Mouse (Mus musculus) left cerebral cortex, adult 2 months (tissue): ENCODE results near the gene Slc24a3. TPM values are rescaled to one million over a fixed set of nuclear protein-coding genes. Genes with fewer than 3 reads are reported as not detected.

ENCODE experiments used
- DNase-seq, 2 experiments: peaks; one replicate each; pipeline ENCODE4 v3.0.0; 2021 to 2022; ENCODE audit warnings: low spot score in 2 of 2, mixed read lengths in 1 of 2; ENCODE audit errors: extremely low spot score in 1 of 2
- H3K27ac ChIP-seq: fragments of 200-600 bp; 2 replicates; pipeline ENCODE4 v1.8.1; 2022
- H3K4me3 ChIP-seq: fragments of 200-600 bp; 2 replicates; pipeline ENCODE4 v1.8.1; 2022
- CTCF ChIP-seq: fragments of 200-600 bp; IDR thresholded peaks from 2 replicates; pipeline ENCODE4 v1.8.1; 2022; ENCODE audit warnings: antibody characterized with exemption, mild to moderate bottlenecking, moderate library complexity
- intact Hi-C: fragments of 180-260 bp; cut with DNase I; formaldehyde crosslinking; loops from one replicate; pipeline ENCODE4 v1.15.1; 2025
- total RNA-seq, 2 experiments: library from RNA; stranded (reverse); gene quantifications; 2 replicates each; pipeline ENCODE4 v1.2.3; 2021

Slc24a3 gene
- total RNA-seq, 2 experiments from 2014 or later = 108 to 113 TPM

DNA sequence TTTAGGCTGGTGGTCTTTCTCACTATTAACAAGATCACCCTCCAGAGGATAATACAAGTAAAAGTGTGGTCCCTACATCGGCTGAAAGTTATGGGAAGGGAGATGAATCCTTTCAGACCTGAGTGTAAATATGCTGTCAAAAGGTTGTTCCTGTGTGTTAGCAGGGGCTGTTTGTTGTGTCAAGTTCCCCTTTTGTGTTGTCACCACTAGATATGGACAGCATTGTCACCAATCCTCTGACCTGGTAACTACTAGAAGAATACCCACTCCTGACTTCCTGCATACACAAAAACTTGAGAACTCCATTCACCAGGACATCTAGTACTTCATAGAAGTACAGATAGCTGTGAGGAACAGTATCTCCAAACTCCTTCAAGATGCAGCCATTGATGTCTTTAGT, 93.0 kb downstream of the Slc24a3 start:
- Histone ChIP-seq H3K4me3 (no peak overlapping the region), H3K27ac (no peak overlapping the region)
- DNase-seq = no peak
- TF ChIP-seq CTCF = no peak
- intact Hi-C loops = no loop called here

DNA sequence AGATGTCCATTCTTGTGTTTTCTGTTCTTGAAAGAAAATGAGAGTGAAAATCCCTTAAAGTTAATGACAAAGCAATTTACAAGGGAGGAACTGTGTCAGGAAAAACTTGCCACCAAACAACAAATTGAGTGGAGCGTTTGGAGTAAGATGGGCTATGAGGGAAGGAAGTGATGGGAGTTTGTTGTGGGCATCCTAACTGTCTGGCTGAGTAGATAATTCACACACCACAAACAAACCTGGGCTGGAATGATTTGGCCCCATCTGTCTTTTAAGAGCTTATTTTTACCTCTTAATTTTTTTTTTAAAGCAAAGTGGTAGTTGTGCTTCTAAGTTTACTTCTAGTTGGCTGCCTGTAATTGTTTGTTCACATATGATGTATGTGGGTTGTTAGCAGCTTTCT, 94.6 kb downstream of the Slc24a3 start:
- Histone ChIP-seq H3K4me3 (no peak overlapping the region), H3K27ac (no peak overlapping the region)
- TF ChIP-seq CTCF = no peak
- intact Hi-C loops = no loop called here
- DNase-seq = no peak

GRCm38 (mm10) chr2:145266723-145267122, 99.2 kb downstream of the Slc24a3 start:
- DNase-seq = no peak
- Histone ChIP-seq H3K4me3 (no peak overlapping the region), H3K27ac (no peak overlapping the region)
- intact Hi-C loops = no loop called here
- TF ChIP-seq CTCF = no peak

DNA sequence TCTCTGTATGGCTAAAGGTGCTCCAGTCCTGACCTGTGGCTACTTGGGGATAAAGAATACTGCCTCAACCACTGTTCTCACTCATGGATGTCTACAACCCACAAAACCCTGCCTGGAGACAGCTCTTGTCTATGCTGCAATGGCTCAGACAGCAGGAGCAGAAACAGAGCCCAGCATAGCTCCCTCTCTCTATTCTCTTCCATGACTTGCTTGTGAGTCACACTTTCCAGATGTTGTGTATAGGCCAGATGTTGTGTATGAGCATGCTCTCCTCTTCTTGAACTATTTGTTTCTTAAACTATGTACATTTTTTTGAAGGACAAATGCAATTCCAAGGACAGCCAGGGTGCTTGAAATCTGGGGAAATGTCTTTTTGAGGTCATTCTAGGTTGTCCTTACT, 101.4 kb downstream of the Slc24a3 start:
- TF ChIP-seq CTCF = no peak
- no peak for DNase-seq
- Histone ChIP-seq H3K27ac (no peak overlapping the region), H3K4me3 (no peak overlapping the region)
- intact Hi-C loops = no loop called here

DNA sequence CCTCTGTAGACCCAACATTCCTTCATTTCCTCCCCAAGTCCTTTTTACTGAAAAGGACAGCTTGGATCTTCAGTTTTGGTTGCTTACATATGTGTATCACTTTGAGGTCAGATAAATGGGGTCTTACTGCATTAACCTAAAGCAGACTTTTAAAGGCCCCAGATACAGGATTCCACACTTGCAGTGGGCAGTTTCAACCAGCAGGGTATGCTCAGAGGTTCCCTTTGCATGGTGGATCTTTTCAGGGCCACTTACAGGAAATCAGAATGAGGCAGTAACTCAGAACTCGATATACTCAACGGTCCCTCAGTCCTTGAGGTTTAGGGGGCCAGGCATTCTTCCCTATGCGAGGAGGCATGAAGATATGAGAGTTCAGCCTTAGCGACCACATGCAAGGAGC, 101.9 kb downstream of the Slc24a3 start:
- DNase-seq = no peak
- Histone ChIP-seq H3K27ac (no peak overlapping the region), H3K4me3 (no peak overlapping the region)
- intact Hi-C loops = no loop called here
- TF ChIP-seq CTCF = peak; percentile 28

GRCm38 (mm10) chr2:145274016-145274677, 106.6 kb downstream of the Slc24a3 start:
- Histone ChIP-seq H3K4me3 (no peak overlapping the region), H3K27ac (no peak overlapping the region)
- no peak for TF ChIP-seq CTCF
- intact Hi-C loops = no loop called here
- no peak for DNase-seq

- no peak overlapping the region for H3K27ac ChIP-seq
- TF ChIP-seq CTCF = no peak
- intact Hi-C loops = no loop called here
- no peak for DNase-seq
- H3K4me3 ChIP-seq = no peak overlapping the region
These were observed 111.8 kb downstream of the Slc24a3 start for GRCm38 (mm10) chr2:145279336-145279735.

DNA sequence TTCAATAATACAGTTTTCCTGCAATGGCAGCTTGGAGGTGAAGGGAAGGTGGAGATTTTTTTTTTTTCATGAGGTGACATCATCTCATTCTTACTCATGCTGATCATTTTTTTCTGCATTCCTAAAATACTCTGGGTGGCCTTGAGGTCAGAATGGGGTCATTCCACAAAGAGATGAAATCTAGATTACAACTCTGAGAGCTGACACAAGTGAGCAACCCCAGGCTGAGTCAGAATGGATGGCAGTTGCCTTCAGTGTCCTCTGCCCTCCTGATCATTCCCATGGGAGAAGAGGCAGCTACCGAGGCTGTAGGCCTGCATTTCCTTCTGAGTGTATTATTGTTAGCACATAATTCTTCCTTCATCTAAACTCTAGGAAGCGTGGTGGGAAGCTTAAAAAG, 116.2 kb downstream of the Slc24a3 start:
- H3K27ac ChIP-seq = no peak overlapping the region
- intact Hi-C loops = no loop called here
- DNase-seq = no peak
- no peak overlapping the region for H3K4me3 ChIP-seq
- TF ChIP-seq CTCF = no peak

GRCm38 (mm10) chr2:145288501-145288900, 120.9 kb downstream of the Slc24a3 start:
- TF ChIP-seq CTCF = no peak
- no peak for DNase-seq
- no peak overlapping the region for H3K4me3 ChIP-seq
- intact Hi-C loops = no loop called here
- no peak overlapping the region for H3K27ac ChIP-seq

- H3K4me3 ChIP-seq = no peak overlapping the region
- DNase-seq = no peak
- intact Hi-C loops = loop anchor here (2.0 to 10.0 kb wide), 3 partner anchors 123 to 657 kb away; no protein-coding TSS in a partner anchor
- TF ChIP-seq CTCF = peak; percentile 64
- no peak overlapping the region for H3K27ac ChIP-seq
These were observed 123.9 kb downstream of the Slc24a3 start for GRCm38 (mm10) chr2:145291473-145291872.

GRCm38 (mm10) chr2:145292196-145292595, 124.6 kb downstream of the Slc24a3 start:
- Histone ChIP-seq H3K4me3 (no peak overlapping the region), H3K27ac (no peak overlapping the region)
- no peak for DNase-seq
- TF ChIP-seq CTCF = no peak
- intact Hi-C loops = loop anchor here (10.0 kb wide), 1 partner anchor 657 kb away; no protein-coding TSS in a partner anchor

DNA sequence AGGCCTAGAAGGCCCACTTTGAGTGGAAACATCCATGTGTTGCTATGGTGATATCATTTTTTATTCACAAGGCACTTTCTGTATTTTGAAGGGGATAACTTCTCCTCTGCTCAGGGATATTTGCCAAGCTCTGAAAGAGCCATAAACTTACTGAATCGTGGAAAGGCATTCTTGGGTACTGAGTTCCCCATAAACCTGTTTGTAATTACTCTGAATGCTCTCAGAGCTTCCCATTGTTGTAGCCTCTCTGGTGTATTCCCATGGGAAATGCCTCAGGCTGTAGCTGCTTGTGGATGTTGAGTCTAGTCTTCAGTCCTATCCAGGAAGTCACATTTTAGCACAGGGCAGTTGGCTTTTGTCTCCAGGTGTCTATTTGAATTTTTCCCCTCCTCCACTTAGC, 125.3 kb downstream of the Slc24a3 start:
- H3K27ac ChIP-seq = no peak overlapping the region
- TF ChIP-seq CTCF = no peak
- DNase-seq = no peak
- H3K4me3 ChIP-seq = no peak overlapping the region
- intact Hi-C loops = loop anchor here (10.0 kb wide), 1 partner anchor 658 kb away; no protein-coding TSS in a partner anchor

DNA sequence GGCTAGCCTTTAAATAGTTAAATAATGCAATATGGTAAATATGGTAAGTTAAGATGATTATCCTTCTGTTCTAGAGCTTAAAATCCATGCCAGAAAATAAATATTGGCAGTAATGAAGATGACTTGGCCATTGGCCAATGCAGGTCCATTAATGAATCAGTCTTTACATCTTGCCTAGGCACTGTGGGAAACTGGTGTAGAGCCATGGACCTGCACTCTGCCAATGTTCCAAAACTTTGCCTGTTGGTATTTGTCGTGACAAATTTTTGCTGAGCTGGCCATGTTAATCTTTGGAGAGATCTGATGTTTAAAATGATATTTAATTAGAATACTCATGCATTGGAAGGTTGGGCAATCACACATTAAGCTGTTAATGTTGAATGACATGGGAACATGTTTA, 129.4 kb downstream of the Slc24a3 start:
- intact Hi-C loops = loop anchor here (10.0 kb wide), 1 partner anchor 662 kb away; no protein-coding TSS in a partner anchor
- TF ChIP-seq CTCF = no peak
- no peak for DNase-seq
- H3K27ac ChIP-seq = no peak overlapping the region
- H3K4me3 ChIP-seq = no peak overlapping the region
